Mouse (Mus musculus) urinary bladder, postnatal 4 days (tissue): ENCODE results near the gene Olfr12.
A peak's percentile ranks its signal among the peaks of the same experiment; 100 is the strongest.

Source experiments
- DNase-seq, 2 experiments: peaks; one replicate each; pipeline ENCODE4 v3.0.0; 2021 to 2022; ENCODE audit warnings: low spot score in 2 of 2

Gene Olfr12

DNA sequence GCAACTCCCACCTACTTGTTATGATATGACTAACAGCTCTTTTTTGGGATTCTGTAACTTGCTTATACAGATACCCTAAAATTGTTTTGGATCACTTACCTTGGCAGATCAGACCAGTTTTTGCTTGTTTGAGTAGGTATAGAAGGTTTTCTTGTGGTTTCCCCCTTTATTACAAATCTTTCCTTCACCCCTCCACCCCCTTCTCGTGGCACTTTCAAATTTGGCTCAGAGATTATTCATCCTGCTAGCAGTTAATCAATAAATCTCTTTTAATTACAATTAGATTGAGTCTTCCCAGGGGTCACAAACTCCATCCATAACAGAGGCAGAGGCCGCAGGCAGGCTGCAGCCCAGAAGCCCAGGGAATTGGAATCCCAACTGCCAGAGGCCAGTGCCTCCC, at the start of gene Olfr12:
Olfr12 (plus strand) TSS at position 301 of the 400 bp plus-strand sequence.
- no peak for DNase-seq

DNA sequence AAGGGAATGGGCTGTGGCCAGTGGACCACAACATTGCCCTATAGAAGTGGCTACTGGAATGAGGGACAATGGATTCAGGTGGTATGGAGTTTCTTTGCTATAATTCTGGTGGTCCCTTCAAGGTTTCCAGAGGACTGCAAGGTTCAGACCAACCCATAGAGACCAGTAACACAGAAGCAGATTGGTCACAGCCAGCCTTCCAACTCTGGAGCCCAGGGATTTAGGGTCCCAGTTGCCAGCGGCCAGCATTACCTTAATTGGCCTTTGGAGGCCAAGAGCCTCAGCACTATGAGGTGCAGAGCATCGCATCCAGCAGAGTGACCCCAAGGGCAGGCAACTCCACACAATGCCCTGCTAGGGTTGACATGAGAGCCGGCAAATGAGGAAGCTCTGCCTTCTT, 46.6 kb upstream of the Olfr12 start, which contains the start of gene Olfr1413:
Olfr1413 (plus strand) TSS at position 301 of the 400 bp plus-strand sequence.
- DNase-seq, result no peak

DNA sequence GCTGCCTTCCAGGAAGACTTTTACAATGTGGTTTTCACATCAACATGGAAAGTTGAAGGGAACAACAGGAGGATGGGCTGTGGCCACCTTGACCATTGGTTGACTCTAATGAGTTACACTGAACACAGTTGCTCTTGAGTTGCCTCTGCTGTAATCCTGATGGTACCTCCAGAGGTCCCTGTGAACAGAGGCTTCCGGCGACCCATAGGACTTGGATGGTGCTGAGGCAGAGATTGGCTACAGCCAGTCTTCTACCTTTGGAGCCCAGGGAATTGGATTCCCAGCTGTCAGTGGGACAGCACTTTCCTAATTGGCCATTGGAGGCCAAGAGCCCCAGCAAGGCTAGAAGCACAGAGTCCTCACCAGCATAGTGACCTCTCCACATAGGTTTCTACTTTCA, 32.1 kb upstream of the Olfr12 start, which contains the start of gene Olfr1412:
Olfr1412 (plus strand) TSS at position 301 of the 400 bp plus-strand sequence.
- no peak for DNase-seq

DNA sequence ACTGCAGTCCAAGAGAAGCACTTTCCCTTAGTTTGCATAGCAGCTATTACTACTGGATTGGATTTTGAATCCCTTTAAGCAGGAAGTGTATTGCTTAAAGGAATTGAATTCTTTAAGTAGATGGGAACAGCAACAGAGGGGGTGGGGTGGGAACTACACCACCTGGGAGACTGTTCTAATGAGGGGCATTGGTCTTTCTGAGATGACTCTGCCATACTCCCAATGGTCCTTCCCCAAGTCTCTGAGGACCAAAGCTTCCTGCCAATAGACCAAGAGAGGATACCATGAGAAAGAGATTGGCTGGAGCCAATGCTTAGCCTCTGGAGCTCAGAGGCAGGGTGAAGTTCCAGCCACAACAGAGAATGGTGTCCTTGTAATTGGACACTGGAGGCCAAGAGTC, 23.5 kb upstream of the Olfr12 start, which contains the start of gene Olfr1411:
Olfr1411 (plus strand) TSS at position 301 of the 400 bp plus-strand sequence.
- DNase-seq, result no peak

DNA sequence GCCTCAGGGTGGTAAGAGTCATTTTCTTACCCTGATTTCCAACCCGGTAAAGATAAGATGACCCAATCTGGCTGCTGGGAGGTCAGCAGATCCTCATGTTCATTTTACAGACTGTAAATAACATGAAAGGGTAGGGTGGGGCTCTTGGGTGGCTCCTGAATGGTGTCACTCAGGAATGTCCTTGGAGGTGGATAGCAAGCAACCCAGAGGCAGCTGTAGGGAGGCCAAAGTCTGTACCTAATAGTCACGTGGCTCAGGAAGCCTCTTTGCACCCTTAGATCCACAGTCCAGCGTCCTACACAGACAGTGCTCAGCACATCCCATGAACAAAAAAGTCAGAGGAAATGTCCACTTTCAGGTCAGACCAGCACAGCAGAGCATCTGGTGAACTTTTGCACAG, 21.6 kb upstream of the Olfr12 start:
- no peak for DNase-seq

DNA sequence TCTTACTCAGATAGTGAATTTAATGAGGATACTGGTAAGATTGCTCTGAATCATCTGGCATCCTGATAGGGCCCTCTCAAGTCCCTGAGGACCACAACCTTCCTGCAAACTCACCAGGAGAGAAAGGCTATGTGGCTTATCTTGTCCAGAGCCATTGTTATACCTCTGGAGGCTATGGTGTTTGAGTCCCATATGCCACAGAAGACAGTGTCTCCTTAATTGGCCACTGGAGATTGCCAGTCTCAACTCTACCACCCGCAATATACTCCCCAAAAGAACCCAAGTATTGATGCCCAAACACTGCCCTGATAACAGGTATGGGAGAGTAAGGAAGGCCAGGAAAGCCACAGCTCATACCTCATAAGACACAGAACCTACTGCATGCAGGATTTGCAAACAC, 12.1 kb upstream of the Olfr12 start, which contains the start of gene Olfr1410:
Olfr1410 (plus strand) TSS at position 301 of the 400 bp plus-strand sequence.
- DNase-seq, result no peak

DNA sequence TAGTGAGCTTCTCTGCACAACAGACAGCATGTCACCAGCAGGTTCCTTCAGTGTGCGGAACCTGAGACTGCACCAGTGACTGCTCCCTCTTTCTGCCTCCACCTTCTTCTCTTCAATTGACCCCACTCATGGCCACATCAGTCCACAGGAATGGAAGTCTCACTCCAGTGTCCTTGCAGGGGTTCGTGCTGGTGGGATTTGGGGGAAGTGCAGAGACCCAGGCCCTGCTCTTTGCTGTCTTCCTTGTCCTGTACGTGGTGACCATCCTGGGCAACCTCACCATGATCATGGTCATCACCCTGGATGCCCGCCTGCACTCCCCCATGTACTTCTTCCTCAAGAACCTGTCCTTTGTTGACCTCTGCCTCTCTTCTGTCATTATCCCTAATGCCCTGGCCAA, 9.9 kb upstream of the Olfr12 start:
- no peak for DNase-seq

DNA sequence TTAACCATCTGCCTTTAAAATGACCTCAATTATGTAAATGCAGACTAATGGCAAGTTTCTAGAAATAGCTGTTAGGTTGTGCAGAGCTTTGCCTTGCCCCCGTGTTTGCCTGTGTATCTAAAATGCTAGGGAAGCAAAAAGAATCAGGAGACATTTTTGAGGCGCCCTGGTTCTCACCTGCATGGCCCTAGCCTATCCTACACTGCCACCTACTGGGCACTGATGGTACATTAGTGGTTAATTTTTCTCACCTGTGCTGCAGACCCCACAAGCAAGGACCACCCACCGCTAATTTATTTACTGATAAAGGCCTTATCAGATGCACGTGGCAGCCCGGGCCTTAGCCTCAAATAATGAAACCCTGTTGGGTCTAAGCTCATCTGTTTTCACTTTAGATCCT, 6.6 kb upstream of the Olfr12 start:
- no peak for DNase-seq

DNA sequence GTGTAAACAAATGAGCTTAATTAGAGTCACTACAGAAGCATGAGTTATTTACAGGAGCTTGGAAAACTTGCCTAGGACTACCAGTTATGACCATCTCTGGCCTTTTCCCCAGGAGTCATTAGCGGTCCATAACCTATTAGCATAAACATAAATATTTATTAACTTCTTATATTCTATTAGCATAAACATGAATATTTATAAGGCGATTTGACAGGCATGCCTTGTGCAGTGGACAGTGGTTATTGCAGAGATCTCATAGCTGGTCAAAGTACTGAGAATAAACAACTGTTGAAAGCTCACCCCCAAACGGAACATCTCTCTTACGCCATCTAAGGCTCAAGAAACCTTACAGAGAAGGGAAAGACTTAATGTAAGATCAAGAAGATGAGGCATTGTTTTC, 4.4 kb upstream of the Olfr12 start:
- no peak for DNase-seq

DNA sequence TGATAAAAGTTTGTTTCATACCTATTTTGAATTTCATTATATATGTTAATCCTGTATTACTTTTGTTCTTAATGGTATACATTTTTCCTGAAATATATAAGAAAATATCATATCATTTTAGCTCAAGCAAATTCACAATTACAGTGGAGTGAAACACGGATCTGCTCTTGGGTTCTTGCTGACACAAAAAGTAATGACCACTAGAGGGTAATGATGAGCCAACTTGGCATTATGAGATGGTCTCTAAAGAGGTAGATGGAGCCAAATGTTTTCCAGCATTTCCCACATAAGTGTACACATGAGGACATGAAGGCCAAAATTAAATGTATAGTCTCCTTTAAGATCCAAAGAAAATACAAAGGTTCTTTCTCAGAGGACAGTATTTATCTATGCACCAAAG, 3.1 kb upstream of the Olfr12 start:
- DNase-seq, result no peak

DNA sequence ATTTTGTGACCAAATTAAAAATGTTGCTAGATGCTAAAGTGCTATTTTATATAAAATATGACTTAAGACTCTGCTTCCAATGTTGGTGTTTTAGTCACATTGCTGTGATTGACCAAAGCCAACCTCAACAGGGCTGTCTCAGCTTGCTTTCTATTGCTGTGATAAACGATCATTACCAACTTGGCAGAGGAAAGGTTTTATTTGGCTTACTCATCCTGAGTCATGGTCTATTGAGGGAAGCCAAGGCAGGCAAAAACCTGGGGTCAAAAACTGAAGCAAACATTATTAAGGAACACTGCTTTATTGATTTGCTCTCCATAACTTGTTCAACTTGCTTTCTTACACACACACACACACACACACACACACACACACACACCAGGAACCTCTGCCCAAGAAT, 1.5 kb upstream of the Olfr12 start:
- DNase-seq, result no peak

DNA sequence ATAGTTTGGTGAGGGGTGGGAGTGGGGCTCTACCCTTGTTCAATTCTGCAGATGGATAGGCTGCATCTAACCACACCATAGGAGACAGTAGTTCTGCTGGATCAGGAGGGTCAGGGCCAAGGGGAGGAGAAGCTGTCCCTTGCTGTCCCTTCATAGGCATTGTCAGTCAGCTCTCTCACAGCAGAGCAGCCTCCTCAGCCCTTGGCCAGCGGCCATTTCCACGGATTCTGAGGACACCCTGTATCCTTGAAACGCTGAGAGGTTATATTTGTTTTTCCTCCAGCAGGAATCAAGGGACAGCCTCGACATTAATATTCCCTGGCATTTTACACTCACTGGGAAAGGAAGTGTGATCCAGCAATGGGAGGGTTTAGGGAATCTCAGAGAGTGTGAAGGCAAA, 772 bp downstream of the Olfr12 start:
- DNase-seq, result peak in 1 of 2 experiments; percentile 41

DNA sequence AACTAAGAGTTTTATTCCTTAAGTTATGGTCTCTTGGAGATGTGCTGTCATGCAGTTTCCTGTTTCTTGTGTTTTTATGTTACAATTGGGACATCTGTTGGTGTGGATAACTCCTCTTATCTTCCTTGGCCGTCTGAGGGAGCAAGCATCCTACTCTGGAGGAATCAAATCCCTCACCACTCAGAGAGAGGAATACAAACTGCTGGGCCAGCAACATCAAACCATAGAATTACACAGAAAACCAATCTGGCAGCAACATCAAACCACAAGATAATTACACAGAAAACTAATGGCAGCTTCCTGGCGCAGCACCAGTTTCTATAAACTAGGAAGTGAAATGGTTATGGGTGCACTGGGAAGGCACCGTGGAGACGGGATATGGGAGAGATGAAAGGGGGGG, 10.6 kb downstream of the Olfr12 start:
- no peak for DNase-seq

DNA sequence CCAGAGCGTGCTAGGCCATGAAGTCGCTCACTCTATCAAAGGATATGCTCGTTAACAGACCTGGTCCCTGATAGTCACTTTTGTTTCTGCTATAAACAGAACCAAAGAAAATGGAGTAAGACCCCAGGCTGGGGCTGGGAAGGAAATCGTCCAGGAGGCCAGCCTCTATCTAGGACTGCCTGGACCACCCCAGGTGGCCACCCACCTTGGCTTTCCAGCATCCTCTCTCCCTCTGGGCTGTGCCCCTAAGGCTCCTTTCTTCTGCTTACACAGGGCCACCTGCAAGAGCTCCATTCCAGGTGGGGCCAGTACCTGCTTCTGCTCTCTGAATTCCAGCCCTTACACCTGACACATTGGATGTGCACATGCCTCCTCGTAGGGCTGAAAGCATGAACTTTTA, 14.6 kb downstream of the Olfr12 start:
- peak in 1 of 2 experiments; percentile 54 for DNase-seq

DNA sequence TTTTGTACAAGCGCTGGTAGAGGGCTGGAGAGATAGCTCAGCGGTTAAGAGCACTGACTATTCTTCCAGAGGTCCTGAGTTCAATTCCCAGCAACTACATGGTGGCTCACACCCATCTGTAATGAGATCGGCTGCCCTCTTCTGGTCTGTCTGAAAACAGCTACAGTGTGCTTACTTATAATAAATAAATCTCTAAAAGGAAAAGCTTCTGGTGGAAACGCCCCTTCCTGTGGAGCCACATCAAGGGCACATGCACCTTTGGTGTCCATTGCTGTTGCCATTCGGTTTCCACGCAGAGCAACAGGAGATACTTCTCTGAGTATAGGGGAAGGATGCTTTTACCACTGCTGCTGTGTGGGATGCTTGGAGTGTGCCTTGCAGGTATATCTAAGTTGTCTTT, 15.4 kb downstream of the Olfr12 start:
- DNase-seq, result peak in 1 of 2 experiments; percentile 17

DNA sequence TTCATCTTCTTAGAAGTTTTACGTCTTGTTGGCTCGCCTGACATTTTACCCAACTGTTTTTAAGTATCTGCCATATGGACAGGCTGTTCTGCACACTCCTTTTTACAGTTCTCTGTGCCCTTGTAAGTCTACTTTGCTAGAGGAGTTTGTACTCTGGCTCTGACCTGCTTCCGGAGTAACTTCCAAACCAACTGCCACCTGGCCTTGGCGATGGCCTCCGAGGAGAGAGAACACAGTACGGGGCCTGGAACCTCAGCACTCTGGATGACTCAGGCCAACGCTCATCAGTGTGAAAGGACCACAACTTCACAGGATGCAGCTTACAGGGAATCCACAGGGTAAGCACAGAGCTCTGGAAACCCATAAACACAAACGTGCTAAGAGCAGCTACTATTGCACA, 16.1 kb downstream of the Olfr12 start:
- DNase-seq, result peak in 1 of 2 experiments; percentile 43

DNA sequence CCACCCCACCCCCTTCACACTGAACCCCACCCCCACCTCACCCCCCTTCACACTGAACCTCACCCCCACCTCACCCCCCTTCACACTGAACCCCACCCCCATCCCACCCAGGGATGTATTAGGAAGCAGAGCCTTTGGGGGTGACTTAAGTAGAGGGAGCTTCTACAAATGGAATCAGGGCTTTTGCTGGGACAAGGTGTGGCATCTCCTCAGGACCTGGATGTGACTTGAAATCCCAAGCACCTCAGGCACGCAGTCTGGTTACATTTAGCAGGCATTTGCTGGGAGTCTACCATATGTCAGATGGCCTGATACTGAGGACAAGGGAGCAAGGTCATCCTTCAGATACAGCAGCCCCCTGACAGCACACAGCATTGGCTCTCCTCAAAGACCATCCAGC, 17.0 kb downstream of the Olfr12 start:
- DNase-seq, result peak in 1 of 2 experiments; percentile 19

DNA sequence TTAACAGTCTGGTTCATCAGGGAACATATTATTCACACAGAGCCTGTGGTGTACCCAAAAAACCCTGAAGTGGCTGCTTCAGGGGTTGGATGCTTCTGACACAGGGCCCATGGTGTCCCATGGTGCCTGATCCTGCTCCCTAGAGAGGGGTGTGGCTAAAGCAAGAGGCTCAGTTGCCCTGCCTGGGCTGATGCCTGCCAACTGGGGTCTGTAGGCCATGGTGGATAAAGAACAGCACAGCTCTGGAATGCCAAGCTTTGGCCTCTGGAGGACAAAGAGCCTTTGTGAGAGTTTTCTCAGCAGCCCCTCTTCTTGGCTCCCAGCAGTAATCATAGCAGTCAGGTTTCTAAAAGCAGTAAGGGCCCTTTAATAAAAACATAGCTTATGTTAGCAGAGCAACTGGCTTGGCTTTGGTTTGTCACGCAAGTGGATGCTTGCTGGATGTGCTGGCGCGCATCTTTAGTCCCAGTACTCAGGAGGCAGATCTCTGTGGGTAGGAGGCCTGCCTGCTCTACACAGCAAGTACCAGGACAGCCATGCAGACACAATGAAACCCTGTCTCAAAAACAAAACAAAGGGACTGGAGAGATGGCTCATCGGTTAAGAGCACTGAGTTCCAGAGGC, 17.5 kb downstream of the Olfr12 start:
- DNase-seq, result peak in 1 of 2 experiments; percentile 51

DNA sequence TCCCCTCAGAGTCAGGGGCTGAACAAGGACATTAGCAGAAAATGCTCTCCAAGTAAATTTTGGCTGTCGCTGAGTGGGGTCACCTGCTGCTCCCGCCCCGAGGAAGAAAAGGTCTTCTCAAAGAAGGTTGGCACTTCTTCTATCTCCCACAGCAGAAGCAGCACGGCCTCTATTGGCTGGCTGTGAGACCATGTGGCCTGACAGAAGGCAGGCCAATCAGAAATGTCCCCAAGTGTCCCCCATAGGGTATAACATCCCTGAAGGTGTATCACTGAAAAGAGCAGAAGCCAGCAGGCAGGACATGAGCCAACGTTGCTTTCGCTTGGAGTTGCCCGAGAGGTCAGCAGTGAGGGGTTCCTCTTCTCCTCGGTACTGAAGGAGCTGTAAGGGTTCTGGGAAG, 18.4 kb downstream of the Olfr12 start:
- peak in 1 of 2 experiments; percentile 50 for DNase-seq

DNA sequence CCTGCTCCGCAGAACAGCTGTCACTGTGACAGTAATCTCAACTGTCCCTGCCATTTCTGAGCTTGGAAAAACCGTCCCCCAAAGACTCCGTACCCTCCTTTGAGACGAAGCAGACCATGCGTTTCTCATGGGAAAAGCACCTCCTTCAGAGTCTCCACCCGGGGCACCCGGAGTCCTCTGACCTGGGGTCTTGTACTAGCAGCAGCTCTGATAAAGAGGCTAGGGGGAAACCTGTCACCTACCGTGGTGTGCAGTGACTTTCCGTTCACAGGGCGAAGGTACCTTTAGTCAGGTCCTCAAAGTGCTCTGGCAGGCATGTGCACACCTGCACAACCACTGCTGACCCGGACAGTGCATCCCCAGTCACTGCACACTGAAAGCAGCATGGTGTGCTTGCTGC, 19.1 kb downstream of the Olfr12 start:
- DNase-seq, result peak in 1 of 2 experiments; percentile 56

DNA sequence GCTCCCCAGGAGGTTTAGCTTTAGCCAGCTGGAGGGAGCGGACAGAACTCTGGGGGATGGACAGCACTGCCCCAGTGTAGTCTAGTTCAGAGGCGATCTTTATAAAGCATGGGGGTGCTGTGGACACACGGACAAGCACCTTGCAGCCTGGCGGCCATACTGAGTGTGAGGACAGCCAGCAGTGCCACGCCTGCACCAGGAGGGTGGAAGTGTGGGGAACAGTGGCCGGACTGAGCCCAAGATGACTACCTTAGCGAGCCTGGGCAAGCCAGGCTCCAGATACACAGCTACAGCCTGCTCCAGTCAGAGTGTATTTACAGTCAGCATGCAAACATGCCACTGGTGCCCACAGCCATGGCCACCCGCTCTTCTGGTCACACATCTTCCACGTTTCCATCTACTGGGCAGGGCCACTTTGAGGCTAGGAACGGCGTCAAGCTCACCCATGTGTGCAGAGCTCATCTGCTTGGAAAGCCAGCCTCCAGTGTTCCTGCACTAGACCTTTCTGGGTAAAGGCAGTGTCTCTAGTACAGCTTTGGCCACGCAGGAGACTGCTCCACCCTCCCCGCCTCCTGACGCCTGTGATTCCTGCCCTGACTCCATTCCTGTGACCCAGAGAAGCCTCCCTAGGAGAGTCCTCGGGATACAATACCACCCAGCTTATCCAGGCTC, 20.0 kb downstream of the Olfr12 start:
- DNase-seq, result peak in 1 of 2 experiments; percentile 51

DNA sequence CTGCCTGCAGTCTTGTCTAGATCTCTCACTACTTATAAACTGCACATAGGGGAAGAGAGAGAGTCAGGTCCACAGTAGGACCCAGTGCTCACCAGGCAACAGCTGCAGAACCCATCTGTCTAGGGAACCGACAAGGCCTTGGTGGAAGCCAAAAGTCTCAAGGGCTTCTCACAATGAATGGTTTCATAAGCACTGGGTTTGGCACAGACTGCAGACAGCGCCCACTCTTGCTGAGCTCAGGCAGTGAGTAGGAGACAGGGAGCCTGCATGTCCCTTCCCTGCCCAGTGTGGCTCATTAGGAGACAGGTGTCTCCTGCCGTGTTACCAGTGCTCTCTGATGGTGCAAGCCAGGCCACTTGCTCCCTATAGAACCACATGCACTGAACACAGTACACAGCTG, 20.6 kb downstream of the Olfr12 start:
- peak in 1 of 2 experiments; percentile 45 for DNase-seq

DNA sequence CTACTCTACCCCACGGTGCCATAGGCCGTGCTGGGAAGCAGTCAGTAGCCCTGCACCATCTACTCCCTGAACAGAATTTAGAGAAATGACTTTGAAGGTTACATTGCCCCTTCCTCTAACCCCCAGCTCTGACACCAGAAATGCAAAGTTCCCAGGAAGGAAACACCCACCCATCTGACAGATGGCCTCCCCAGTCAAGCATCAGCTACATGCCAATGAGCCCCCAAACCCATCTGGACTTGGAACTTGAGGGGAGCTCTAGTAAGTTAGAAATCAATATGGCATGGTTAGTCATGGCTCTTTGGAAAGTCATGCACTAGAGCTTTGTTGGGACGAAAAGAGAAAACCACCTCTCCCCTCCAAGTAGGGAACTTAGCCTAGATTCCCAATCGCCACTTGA, 21.1 kb downstream of the Olfr12 start:
- peak in 1 of 2 experiments; percentile 43 for DNase-seq
